Mouse (Mus musculus) neural tube, embryonic 11.5 days (tissue): ENCODE results near the gene Olfr401. TPM values are rescaled to one million over a fixed set of nuclear protein-coding genes. Genes with fewer than 3 reads are reported as not detected.
"Not testable (repeated sequence)": the region's sequence is repeated elsewhere in the genome, so short reads cannot be mapped to it uniquely, and the experiment has no call there.

ENCODE experiments used
- ATAC-seq: fragments of 200-750 bp; cut with Nextera tagmentation; 2 replicates; pipeline ENCODE4 v1.8.0; 2017; ENCODE audit warnings: moderate number of reproducible peaks, mild to moderate bottlenecking, moderate TSS enrichment, moderate library complexity; ENCODE audit not compliant: insufficient read depth, low FRiP score, low TSS enrichment
- DNase-seq: peaks from one replicate; pipeline ENCODE4 v3.0.0-alpha.2; 2015; ENCODE audit warnings: low spot score
- H3K27ac ChIP-seq: fragments of 300-500 bp; sonication (generic); 2 replicates; pipeline ENCODE4 v1.5.1; 2014; ENCODE audit warnings: low read depth, mild to moderate bottlenecking, low read length
- H3K27me3 ChIP-seq: fragments of 300-500 bp; sonication (generic); 2 replicates; pipeline ENCODE4 v1.6.1; 2014; ENCODE audit warnings: mild to moderate bottlenecking, low read length, mixed read lengths; ENCODE audit not compliant: control insufficient read depth, insufficient read depth
- H3K36me3 ChIP-seq: fragments of 300-500 bp; sonication (generic); 2 replicates; pipeline ENCODE4 v1.6.1; 2014; ENCODE audit warnings: mild to moderate bottlenecking, low read length, moderate library complexity, mixed read lengths; ENCODE audit not compliant: control insufficient read depth, insufficient read depth
- H3K4me1 ChIP-seq: fragments of 300-500 bp; sonication (generic); 2 replicates; pipeline ENCODE4 v1.6.1; 2014; ENCODE audit warnings: low read length, mixed read lengths; ENCODE audit not compliant: control insufficient read depth, insufficient read depth
- H3K4me2 ChIP-seq: fragments of 300-500 bp; sonication (generic); 2 replicates; pipeline ENCODE4 v1.6.1; 2014; ENCODE audit warnings: low read depth, mild to moderate bottlenecking, moderate library complexity
- H3K4me3 ChIP-seq: fragments of 300-500 bp; sonication (generic); 2 replicates; pipeline ENCODE4 v1.5.1; 2014; ENCODE audit warnings: low read depth, low read length
- H3K9ac ChIP-seq: fragments of 300-500 bp; sonication (generic); 2 replicates; pipeline ENCODE4 v1.6.1; 2014; ENCODE audit warnings: mild to moderate bottlenecking, low read length
- H3K9me3 ChIP-seq: fragments of 300-500 bp; sonication (generic); 2 replicates; pipeline ENCODE4 v1.6.1; 2016; ENCODE audit warnings: low read length; ENCODE audit not compliant: control insufficient read depth
- WGBS: fragments of 180-500 bp; shearing (Covaris S2); extraction: QIAGEN DNeasy Blood & Tissue Kit; methylation state at CpG from one replicate; pipeline ENCODE4 v1.1.7; 2014; 5-methylcytosine and 5-hydroxymethylcytosine counted together
- polyA plus RNA-seq: library from polyadenylated mRNA; unstranded; fragments of >200 nt; fragmentation: Nextera tagmentation; extraction: Ambion mirVana; gene quantifications from 2 replicates; pipeline ENCODE4 v1.2.1, GENCODE M21; 2014

Olfr401 gene
- polyA plus RNA-seq, result not detected in 2 replicates

- no peak within 1 kb of the TSS for H3K4me2 ChIP-seq
- no peak for DNase-seq
- peaks cover 5% of the 10 kb centered on the region for H3K9me3 ChIP-seq
- H3K9ac ChIP-seq, result no peak within 1 kb of the TSS
- H3K36me3 ChIP-seq, result no peaks in the 10 kb centered on the region
- no peak within 1 kb of the TSS for H3K4me3 ChIP-seq
- no peak for ATAC-seq
- no peaks in the 10 kb centered on the region for H3K27me3 ChIP-seq
- no peak within 1 kb of the TSS for H3K27ac ChIP-seq
- H3K4me1 ChIP-seq, result no peaks in the 10 kb centered on the region
These were observed at the start of gene Olfr401 for GRCm38 (mm10) chr11:74113412-74113811. Gene Olfr401 (plus strand): TSS chr11:74113712.

- no peak within 1 kb of the TSS for H3K27ac ChIP-seq
- DNase-seq (no peak), ATAC-seq (no peak)
- H3K9me3 ChIP-seq, result no peaks in the 10 kb centered on the region
- H3K4me2 ChIP-seq, result no peak within 1 kb of the TSS
- H3K27me3 ChIP-seq, result no peaks in the 10 kb centered on the region
- H3K4me3 ChIP-seq, result no peak within 1 kb of the TSS
- H3K4me1 ChIP-seq, result no peaks in the 10 kb centered on the region
- H3K36me3 ChIP-seq, result no peaks in the 10 kb centered on the region
- 97% methylated on average over 1 of the region's 1 CpGs for WGBS
- no peak within 1 kb of the TSS for H3K9ac ChIP-seq
These were observed 43.9 kb upstream of the Olfr401 start, which contains the start of gene Zfp616 for GRCm38 (mm10) chr11:74069655-74070054. Gene Zfp616 (plus strand): TSS chr11:74069955.

GRCm38 (mm10) chr11:74100724-74101123 is 12.8 kb upstream of the Olfr401 start:
- Histone ChIP-seq H3K4me1 (no peaks in the 10 kb centered on the region), H3K36me3 (no peaks in the 10 kb centered on the region), H3K27ac (no peak overlapping the region), H3K27me3 (no peaks in the 10 kb centered on the region), H3K9me3 (0 out of 2 replicates have a peak, but pooled peaks cover 3% of the 10 kb centered on the region), H3K9ac (no peak overlapping the region), H3K4me3 (no peak overlapping the region), H3K4me2 (no peak overlapping the region)
- no peak for DNase-seq
- 73% methylated on average over 2 of the region's 2 CpGs for WGBS
- ATAC-seq, result no peak

- Histone ChIP-seq H3K4me2 (no peak overlapping the region), H3K4me1 (no peaks in the 10 kb centered on the region), H3K4me3 (no peak overlapping the region), H3K9me3 (0 out of 2 replicates have a peak, but pooled peaks cover 3% of the 10 kb centered on the region), H3K9ac (no peak overlapping the region), H3K36me3 (no peaks in the 10 kb centered on the region), H3K27me3 (no peaks in the 10 kb centered on the region), H3K27ac (no peak overlapping the region)
- WGBS, result 53% methylated on average over 2 of the region's 2 CpGs
- DNase-seq (no peak), ATAC-seq (no peak)
These were observed 12.0 kb upstream of the Olfr401 start for GRCm38 (mm10) chr11:74101507-74101906.

GRCm38 (mm10) chr11:74105066-74105465 is 8.4 kb upstream of the Olfr401 start:
- no peak for ATAC-seq
- H3K9ac ChIP-seq, result no peak overlapping the region
- no peaks in the 10 kb centered on the region for H3K27me3 ChIP-seq
- H3K4me2 ChIP-seq, result no peak overlapping the region
- H3K4me3 ChIP-seq, result no peak overlapping the region
- no peak for DNase-seq
- H3K9me3 ChIP-seq, result 0 out of 2 replicates have a peak, but pooled peaks cover 3% of the 10 kb centered on the region
- no peaks in the 10 kb centered on the region for H3K4me1 ChIP-seq
- H3K36me3 ChIP-seq, result no peaks in the 10 kb centered on the region
- 35% methylated on average over 5 of the region's 5 CpGs for WGBS
- H3K27ac ChIP-seq, result no peak overlapping the region

GRCm38 (mm10) chr11:74140001-74140400 is 26.5 kb downstream of the Olfr401 start:
- H3K4me2 ChIP-seq, H3K36me3 ChIP-seq, H3K9ac ChIP-seq, H3K27me3 ChIP-seq, H3K27ac ChIP-seq, DNase-seq, H3K4me3 ChIP-seq, H3K4me1 ChIP-seq, ATAC-seq: not testable (repeated sequence)
- 38% methylated on average over 1 of the region's 1 CpGs for WGBS
- peaks cover 19% of the 10 kb centered on the region for H3K9me3 ChIP-seq

- no peak for ATAC-seq
- no peak overlapping the region for H3K4me2 ChIP-seq
- no peak overlapping the region for H3K9ac ChIP-seq
- H3K4me1 ChIP-seq, result no peaks in the 10 kb centered on the region
- H3K36me3 ChIP-seq, result no peaks in the 10 kb centered on the region
- H3K4me3 ChIP-seq, result no peak overlapping the region
- H3K27ac ChIP-seq, result no peak overlapping the region
- no peaks in the 10 kb centered on the region for H3K27me3 ChIP-seq
- peaks cover 8% of the 10 kb centered on the region; the same call in 1 of the 2 replicates for H3K9me3 ChIP-seq
- DNase-seq, result no peak
These were observed 32.4 kb downstream of the Olfr401 start for GRCm38 (mm10) chr11:74145866-74146265.

- 63% methylated on average over 3 of the region's 3 CpGs for WGBS
- Histone ChIP-seq H3K27me3 (no peaks in the 10 kb centered on the region), H3K4me1 (no peaks in the 10 kb centered on the region), H3K9ac (no peak within 1 kb of the TSS), H3K4me3 (no peak within 1 kb of the TSS), H3K27ac (no peak within 1 kb of the TSS), H3K36me3 (no peaks in the 10 kb centered on the region), H3K9me3 (peaks cover 9% of the 10 kb centered on the region; the same call in 1 of the 2 replicates), H3K4me2 (no peak within 1 kb of the TSS)
- DNase-seq (no peak), ATAC-seq (no peak)
These were observed 39.7 kb downstream of the Olfr401 start, which contains the start of gene Olfr402 for GRCm38 (mm10) chr11:74153229-74153628. Gene Olfr402 (plus strand): TSS chr11:74153529.

- Histone ChIP-seq H3K9me3 (0 out of 2 replicates have a peak, but pooled peaks cover 4% of the 10 kb centered on the region), H3K4me3 (no peak overlapping the region), H3K9ac (no peak overlapping the region), H3K27me3 (no peaks in the 10 kb centered on the region), H3K27ac (no peak overlapping the region), H3K4me1 (no peaks in the 10 kb centered on the region), H3K4me2 (no peak overlapping the region), H3K36me3 (no peaks in the 10 kb centered on the region)
- ATAC-seq, result no peak
- DNase-seq, result no peak
These were observed 55.3 kb downstream of the Olfr401 start for GRCm38 (mm10) chr11:74168771-74169170.
